Mouse (Mus musculus) heart, adult 2 months (tissue): ENCODE results near the gene Sapcd1. TPM values are rescaled to one million over a fixed set of nuclear protein-coding genes. Genes with fewer than 3 reads are reported as not detected.
A peak's percentile ranks its signal among the peaks of the same experiment; 100 is the strongest.

ENCODE experiments used
- DNase-seq, 2 experiments: peaks; one replicate each; pipeline ENCODE4 v3.0.0; 2021
- H3K27ac ChIP-seq: fragments of 200-600 bp; 2 replicates; pipeline ENCODE4 v1.8.1; 2022
- H3K27me3 ChIP-seq: fragments of 200-500 bp; 2 replicates; pipeline ENCODE4 v1.6.1; 2012; ENCODE audit warnings: mild to moderate bottlenecking, low read length, inconsistent platforms, mixed read lengths; ENCODE audit not compliant: control insufficient read depth, insufficient read depth
- H3K36me3 ChIP-seq: fragments of 200-500 bp; 2 replicates; pipeline ENCODE4 v1.6.1; 2012; ENCODE audit warnings: low read length, inconsistent platforms; ENCODE audit not compliant: control insufficient read depth, insufficient read depth
- H3K4me1 ChIP-seq: fragments of 200-500 bp; 2 replicates; pipeline ENCODE4 v1.6.1; 2011; ENCODE audit warnings: low read length; ENCODE audit not compliant: control insufficient read depth, insufficient read depth
- H3K4me3 ChIP-seq: fragments of 200-600 bp; 2 replicates; pipeline ENCODE4 v1.8.1; 2022
- H3K79me2 ChIP-seq: fragments of 200-500 bp; replicated peaks from 2 replicates; pipeline ENCODE4 v1.6.1; 2012; ENCODE audit warnings: mild to moderate bottlenecking, inconsistent platforms, low read length, moderate library complexity, mixed read lengths; ENCODE audit not compliant: control insufficient read depth, insufficient read depth
- H3K9ac ChIP-seq: fragments of 200-500 bp; 2 replicates; pipeline ENCODE4 v1.6.1; 2012; ENCODE audit warnings: low read depth, mild to moderate bottlenecking, control low read depth, inconsistent platforms, low read length, mixed read lengths
- CTCF ChIP-seq: fragments of 200-600 bp; IDR thresholded peaks from 2 replicates; pipeline ENCODE4 v1.8.1; 2022; ENCODE audit warnings: antibody characterized with exemption, mild to moderate bottlenecking, moderate library complexity
- EP300 ChIP-seq: fragments of 200-500 bp; IDR thresholded peaks from 2 replicates; pipeline ENCODE4 v1.6.1; 2011; ENCODE audit warnings: low read depth, low read length, control low read depth; ENCODE audit not compliant: insufficient read depth
- POLR2A ChIP-seq: fragments of 200-500 bp; IDR thresholded peaks from 2 replicates; pipeline ENCODE4 v1.6.1; 2011; ENCODE audit warnings: mild to moderate bottlenecking, low read depth, low read length, control low read depth; ENCODE audit not compliant: insufficient read depth
- WGBS: fragments of 180-500 bp; shearing (Covaris S2); methylation state at CpG from one replicate; pipeline ENCODE4 v1.1.7; 2018; 5-methylcytosine and 5-hydroxymethylcytosine counted together
- intact Hi-C: fragments of 180-260 bp; cut with DNase I; formaldehyde crosslinking; loops from one replicate; pipeline ENCODE4 v1.15.1; 2025
- polyA plus RNA-seq: library from polyadenylated mRNA; depleted of rRNA; stranded (reverse); fragments of >200 nt; gene quantifications from 2 replicates; pipeline ENCODE4 v1.2.3, GENCODE M21; 2012
- total RNA-seq, 2 experiments: library from RNA; stranded (reverse); gene quantifications; 2 replicates each; pipeline ENCODE4 v1.2.3; 2021

Gene Sapcd1
- total and polyA plus RNA-seq, 3 experiments = 0.20 TPM; not detected in 2

DNA sequence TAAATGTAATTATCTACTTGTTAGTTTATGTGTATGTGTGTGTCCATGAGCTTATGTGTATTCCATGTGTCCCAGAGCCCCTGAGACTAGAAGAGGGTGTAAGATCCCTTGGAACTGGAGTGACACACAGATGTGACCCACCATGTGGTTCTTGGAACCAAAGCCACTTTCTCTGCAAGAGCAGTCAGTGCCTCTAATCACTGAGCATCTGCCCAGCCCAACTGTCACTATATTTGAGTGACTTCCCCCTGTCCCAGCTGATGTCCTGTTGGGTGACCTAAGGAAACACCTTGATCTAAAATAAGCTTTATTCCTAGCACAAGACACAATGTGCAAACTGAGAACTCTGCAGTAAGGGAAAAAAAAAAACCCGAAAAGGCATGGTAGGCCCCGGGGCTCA is 499 bp upstream of the Sapcd1 start:
- peaks cover 2% of the 10 kb centered on the region; the same call in 1 of the 2 replicates for H3K4me1 ChIP-seq
- TF ChIP-seq POLR2A (no peak), CTCF (no peak), EP300 (no peak)
- 47% methylated on average over 2 of the region's 2 CpGs for WGBS
- H3K9ac ChIP-seq = no peak overlapping the region
- H3K79me2 ChIP-seq = no peaks in the 10 kb centered on the region
- no peaks in the 10 kb centered on the region for H3K36me3 ChIP-seq
- intact Hi-C loops = no loop called here
- no peak for DNase-seq
- no peak overlapping the region for H3K27ac ChIP-seq
- H3K4me3 ChIP-seq = no peak overlapping the region
- H3K27me3 ChIP-seq = no peaks in the 10 kb centered on the region

DNA sequence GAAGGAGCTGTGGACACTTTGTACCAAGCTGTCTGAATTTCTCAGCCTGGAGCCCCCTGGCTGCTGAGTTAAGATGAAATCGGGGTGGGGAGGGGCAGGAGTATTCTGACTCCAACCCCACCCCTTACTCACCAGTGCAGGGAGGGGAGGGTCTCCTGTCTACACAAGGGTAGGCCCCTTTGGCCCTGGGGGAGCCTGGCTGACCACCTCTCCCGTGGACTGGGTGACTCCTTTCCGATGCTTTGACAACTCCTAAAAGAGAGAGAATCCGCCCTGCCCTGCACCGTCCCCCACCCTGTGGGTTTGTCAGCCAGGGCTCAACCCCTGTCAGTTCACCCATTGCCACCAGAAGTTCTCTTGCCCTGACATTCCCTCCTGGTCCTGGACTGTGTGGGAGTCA is 1.6 kb downstream of the Sapcd1 start:
- H3K27me3 ChIP-seq = no peaks in the 10 kb centered on the region
- no peaks in the 10 kb centered on the region for H3K79me2 ChIP-seq
- no peak overlapping the region for H3K4me3 ChIP-seq
- DNase-seq = no peak
- TF ChIP-seq POLR2A = no peak
- no peak for TF ChIP-seq CTCF
- TF ChIP-seq EP300 = no peak
- intact Hi-C loops = no loop called here
- H3K9ac ChIP-seq = no peak overlapping the region
- H3K36me3 ChIP-seq = no peaks in the 10 kb centered on the region
- H3K4me1 ChIP-seq = peaks cover 10% of the 10 kb centered on the region
- no peak overlapping the region for H3K27ac ChIP-seq
- 90% methylated on average over 5 of the region's 5 CpGs for WGBS

DNA sequence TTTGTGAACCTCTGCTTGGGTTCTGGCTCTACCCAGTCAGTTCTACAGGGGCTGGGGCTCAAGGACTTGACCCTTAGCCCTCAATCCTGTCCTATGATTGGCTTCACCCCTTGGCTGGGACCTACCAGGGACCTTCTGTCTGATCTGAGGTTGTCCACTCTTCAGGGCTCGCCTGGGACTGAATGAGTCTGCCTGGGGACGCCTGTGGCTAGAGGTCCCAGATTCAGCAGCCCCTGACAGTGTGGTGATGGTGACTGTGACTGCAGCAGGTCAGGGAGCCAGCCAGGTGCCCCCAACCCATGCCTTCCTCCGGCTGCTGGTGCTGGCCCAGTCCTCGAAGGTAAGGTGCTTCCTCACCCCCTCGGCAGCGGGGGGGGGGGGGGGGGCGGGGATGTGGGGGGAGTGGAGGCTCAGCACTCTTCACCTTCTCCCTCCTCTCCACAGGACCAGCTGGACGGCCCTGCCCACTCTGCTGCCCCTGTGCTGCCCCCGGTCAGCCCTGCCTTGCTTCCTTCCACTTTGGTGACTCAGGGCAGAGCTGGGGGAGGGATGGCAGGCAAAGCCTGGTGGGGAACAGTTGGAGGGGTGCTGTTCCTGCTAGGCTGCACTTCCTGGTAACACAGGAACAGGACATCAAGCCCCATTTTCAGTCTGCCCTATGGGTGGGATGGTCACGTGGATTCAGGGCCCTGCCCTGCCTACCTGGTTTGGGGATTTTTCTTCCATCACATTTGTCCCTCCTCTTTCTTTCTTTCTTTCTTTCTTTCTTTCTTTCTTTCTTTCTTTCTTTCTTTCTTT is 2.9 kb downstream of the Sapcd1 start:
- Histone ChIP-seq H3K27ac (peak overlapping the region; percentile 6), H3K79me2 (no peaks in the 10 kb centered on the region), H3K27me3 (no peaks in the 10 kb centered on the region), H3K4me1 (peaks cover 11% of the 10 kb centered on the region), H3K9ac (no peak overlapping the region), H3K4me3 (no peak overlapping the region), H3K36me3 (no peaks in the 10 kb centered on the region)
- TF ChIP-seq CTCF = no peak
- TF ChIP-seq EP300 = no peak
- TF ChIP-seq POLR2A = no peak
- 49% methylated on average over 10 of the region's 10 CpGs for WGBS
- intact Hi-C loops = loop anchor here (5.0 kb wide), 1 partner anchor 212 kb away; the partner anchor contains the start of gene Nfkbil1
- DNase-seq = no peak

DNA sequence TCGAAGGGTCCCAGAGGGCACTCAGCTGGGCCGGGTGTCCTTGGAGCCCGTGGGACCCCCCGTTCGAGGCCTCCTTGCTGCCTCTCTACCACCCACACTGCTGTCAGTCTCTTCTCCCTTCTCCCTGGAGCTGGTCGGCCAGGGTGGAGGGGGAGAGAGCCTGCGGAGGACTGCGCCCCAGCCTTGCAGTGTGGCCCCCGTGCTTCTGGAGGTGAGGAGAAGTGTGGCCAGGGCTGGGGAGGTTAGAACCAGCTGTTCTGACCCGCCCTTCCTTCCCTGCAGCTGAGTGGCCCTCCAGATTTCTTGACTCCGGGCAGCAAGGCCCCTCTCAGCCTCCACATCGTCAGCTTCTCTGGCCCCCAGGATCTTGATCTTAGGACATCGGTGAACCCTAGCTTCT is 3.6 kb downstream of the Sapcd1 start:
- H3K36me3 ChIP-seq = no peaks in the 10 kb centered on the region
- TF ChIP-seq POLR2A (no peak), CTCF (no peak), EP300 (no peak)
- intact Hi-C loops = loop anchor here (5.0 kb wide), 1 partner anchor 213 kb away; the partner anchor contains the start of gene Nfkbil1
- peaks cover 11% of the 10 kb centered on the region for H3K4me1 ChIP-seq
- H3K27me3 ChIP-seq = no peaks in the 10 kb centered on the region
- 67% methylated on average over 13 of the region's 13 CpGs for WGBS
- H3K27ac ChIP-seq = peak overlapping the region; percentile 6
- H3K9ac ChIP-seq = no peak overlapping the region
- no peaks in the 10 kb centered on the region for H3K79me2 ChIP-seq
- no peak for DNase-seq
- no peak overlapping the region for H3K4me3 ChIP-seq

DNA sequence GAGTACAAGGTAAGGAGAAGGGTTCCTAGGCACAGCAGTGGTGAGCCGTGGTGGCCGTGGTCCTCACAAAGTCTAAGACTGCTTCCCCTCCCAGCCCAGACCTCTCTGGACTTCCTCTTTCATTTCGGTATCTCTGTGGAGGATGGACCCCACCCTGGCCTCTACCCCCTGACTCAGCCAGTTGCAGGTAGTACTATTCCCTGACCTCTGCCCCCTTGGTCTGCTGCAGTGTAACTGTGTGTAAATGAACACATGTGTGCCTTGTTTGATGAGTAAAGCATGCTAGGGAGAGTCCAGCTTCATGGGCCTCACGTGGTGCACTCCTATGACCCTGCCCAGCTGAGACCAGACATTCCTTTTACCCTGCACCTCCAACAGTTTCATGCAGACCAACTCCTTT is 4.1 kb downstream of the Sapcd1 start:
- intact Hi-C loops = loop anchor here (2.0 to 5.0 kb wide), 2 partner anchors 23 to 214 kb away; partner anchors contain the start of genes Msh5 and Nfkbil1
- Histone ChIP-seq H3K27ac (peak overlapping the region; percentile 6), H3K27me3 (no peaks in the 10 kb centered on the region), H3K4me3 (no peak overlapping the region), H3K9ac (no peak overlapping the region), H3K79me2 (no peaks in the 10 kb centered on the region), H3K36me3 (no peaks in the 10 kb centered on the region), H3K4me1 (peaks cover 11% of the 10 kb centered on the region)
- peak in 1 of 2 experiments; percentile 39 for DNase-seq
- no peak for TF ChIP-seq POLR2A
- no peak for TF ChIP-seq CTCF
- TF ChIP-seq EP300 = no peak
- 58% methylated on average over 4 of the region's 4 CpGs for WGBS

DNA sequence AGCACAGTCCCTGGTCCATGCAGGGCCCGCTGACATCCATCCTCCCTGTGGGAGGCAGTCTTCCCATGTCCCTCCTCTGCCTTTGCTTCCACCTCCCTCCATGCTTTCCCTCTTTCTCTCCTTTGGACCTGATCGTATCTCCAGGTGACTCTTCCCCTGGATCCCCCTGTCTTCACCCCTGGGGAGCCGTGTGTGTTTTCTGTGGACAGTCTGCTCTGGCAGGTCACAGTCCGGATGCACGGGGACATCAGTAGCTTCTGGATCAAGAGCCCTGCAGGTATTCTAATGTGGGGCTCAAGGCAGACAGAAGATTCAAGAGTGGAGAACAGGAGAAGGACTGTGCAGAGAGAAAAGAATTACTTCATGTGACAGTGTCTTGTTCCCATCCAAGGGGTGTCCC is 4.6 kb downstream of the Sapcd1 start:
- peaks cover 11% of the 10 kb centered on the region for H3K4me1 ChIP-seq
- no peak for TF ChIP-seq EP300
- no peak for TF ChIP-seq CTCF
- TF ChIP-seq POLR2A = no peak
- H3K79me2 ChIP-seq = no peaks in the 10 kb centered on the region
- no peak overlapping the region for H3K4me3 ChIP-seq
- H3K9ac ChIP-seq = no peak overlapping the region
- WGBS = 89% methylated on average over 5 of the region's 5 CpGs
- intact Hi-C loops = loop anchor here (2.0 to 5.0 kb wide), 2 partner anchors 24 to 214 kb away; partner anchors contain the start of genes Msh5 and Nfkbil1
- DNase-seq = no peak
- H3K27ac ChIP-seq = peak overlapping the region; percentile 88; the same call in 1 of the 2 replicates
- H3K27me3 ChIP-seq = no peaks in the 10 kb centered on the region
- H3K36me3 ChIP-seq = no peaks in the 10 kb centered on the region
